Mouse (Mus musculus) liver, postnatal 0 days (tissue): Measurements from ENCODE around the gene Il4i1.

ENCODE experiments used
- CTCF ChIP-seq: sonication (generic); IDR thresholded peaks from 2 replicates; pipeline ENCODE4 v1.5.1; 2016; ENCODE audit warnings: antibody characterized with exemption, low read depth
- EP300 ChIP-seq: IDR thresholded peaks from 2 replicates; pipeline ENCODE4 v1.6.1; 2016; ENCODE audit warnings: antibody characterized with exemption, low read depth, mild to moderate bottlenecking

- TF ChIP-seq EP300 (no peak), CTCF (no peak)
These were observed 43.7 kb downstream of the Il4i1 start for GRCm38 (mm10) chr7:44859896-44860295.
